Mouse (Mus musculus) WW6 (cell line): ENCODE measurements around the gene Yjefn3.
A peak's percentile ranks its signal among the peaks of the same experiment; 100 is the strongest.

ENCODE experiments used
- DNase-seq: peaks from one replicate; pipeline ENCODE4 v3.0.0-alpha.2; 2013; ENCODE audit warnings: low read depth, low spot score

The Yjefn3 gene

GRCm38 (mm10) chr8:69907106-69907505 lies 4.6 kb upstream of the Yjefn3 start:
- DNase-seq, result no peak

- DNase-seq, result no peak
Observed at GRCm38 (mm10) chr8:69906260-69906659, 3.7 kb upstream of the Yjefn3 start.

DNA sequence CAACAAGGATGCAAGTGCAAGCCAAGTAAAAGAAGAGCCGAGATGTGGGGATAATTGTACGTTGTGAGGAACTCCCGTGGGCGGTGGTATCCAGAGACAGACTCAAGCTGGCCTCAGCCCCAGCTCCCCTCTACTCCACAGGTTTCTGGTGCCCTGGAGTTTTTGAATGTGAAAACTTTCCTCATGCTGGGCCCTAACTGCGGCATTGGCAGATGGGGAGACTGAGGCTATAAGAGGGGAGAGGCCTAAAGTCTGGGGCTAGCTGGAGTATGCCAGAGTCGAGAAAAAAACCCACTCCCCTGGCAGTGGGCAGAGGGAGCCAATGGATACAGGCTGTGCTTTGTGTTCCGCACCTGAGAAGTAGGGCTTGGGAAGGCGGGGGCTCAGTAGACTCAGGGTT lies 1.6 kb upstream of the Yjefn3 start:
- DNase-seq, result no peak

- peak; percentile 100 for DNase-seq
Observed at GRCm38 (mm10) chr8:69903063-69903542, 591 bp upstream of the Yjefn3 start.

DNA sequence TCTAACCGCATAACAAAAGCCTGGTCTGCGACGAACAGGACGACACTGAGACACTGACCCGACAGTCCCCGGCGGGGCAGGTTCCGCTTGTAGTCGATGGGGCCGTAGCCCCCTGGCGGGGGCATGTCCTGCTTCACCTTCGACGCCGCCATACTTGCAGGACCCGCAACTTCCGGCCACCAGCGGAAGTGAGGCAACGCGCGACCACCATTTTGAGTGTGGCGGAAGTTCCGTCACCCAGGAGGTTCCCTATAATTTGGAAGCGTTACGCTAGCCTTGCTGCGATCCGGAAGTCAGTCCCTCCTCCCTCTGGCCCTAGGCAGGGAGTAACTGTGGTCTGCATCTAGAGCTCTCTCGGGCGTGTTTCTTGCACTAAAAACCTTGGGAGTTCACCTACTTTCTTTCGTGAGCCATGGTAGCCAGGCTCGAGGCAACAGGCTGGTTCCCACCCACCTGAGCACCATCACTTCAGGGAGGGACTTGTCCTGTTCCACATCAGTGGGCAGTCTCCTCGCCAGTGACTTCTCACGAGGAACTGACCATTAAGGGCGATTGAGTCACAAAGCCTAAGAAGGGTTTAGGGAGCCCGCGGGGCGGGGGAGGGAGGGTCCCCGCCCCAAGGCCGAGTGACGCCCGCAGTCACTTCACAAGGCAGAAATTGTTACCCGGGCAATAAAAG lies 889 bp downstream of the Yjefn3 start:
- DNase-seq, result peak; percentile 99

DNA sequence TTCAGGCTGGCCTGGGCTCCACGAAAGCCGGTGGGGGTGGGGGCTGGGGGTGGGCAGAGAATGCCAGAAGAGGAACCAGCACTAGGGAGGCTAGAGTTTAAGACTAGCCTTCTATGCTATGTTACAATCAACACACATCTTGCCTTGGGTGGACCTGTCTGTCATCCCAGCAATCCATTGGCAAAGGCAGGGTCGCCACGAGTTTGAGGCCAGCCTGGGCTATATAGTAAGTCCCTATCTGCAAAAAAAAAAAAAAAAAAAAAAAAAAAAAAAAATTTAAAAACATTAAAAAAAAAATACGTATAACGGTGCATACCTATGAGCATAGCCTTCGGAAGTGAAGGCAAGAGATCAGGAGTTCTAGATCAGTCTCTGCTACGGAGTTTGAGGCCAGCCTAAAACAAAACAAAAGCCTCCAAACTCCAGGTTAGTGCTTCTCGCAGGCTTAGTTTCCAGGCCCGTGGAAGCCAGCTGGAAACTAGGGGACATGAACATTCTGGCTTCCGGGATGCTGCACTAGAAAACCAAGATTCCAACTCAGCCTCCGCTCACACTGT lies 1.5 kb downstream of the Yjefn3 start:
- no peak for DNase-seq

- DNase-seq, result no peak
Observed at GRCm38 (mm10) chr8:69899876-69900275, 2.6 kb downstream of the Yjefn3 start.

DNA sequence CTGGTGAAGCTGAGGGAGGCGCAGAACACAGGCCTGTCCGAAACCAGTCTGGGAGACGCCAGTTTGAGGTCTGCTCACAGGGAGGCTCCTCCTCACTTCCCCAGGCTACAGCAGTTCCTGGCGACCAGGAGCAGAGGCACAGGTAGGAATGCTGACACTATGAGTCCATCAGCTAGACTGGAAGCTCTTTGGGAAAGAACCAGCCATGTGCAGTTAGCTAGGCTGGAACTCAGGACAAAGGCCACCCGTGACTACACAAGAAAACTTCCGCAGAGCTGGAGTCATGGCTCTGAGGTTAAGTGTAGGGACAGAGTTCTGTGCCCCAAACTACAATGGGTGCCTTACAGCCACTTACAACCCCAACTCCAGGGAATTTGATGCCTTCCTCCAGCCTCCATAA lies 4.7 kb downstream of the Yjefn3 start:
- no peak for DNase-seq

GRCm38 (mm10) chr8:69895772-69896451 lies 6.6 kb downstream of the Yjefn3 start:
- DNase-seq, result no peak

- DNase-seq, result no peak
Observed at GRCm38 (mm10) chr8:69894836-69895332, 7.6 kb downstream of the Yjefn3 start.

GRCm38 (mm10) chr8:69893863-69894262 lies 8.6 kb downstream of the Yjefn3 start:
- no peak for DNase-seq

GRCm38 (mm10) chr8:69890813-69891241 lies 11.7 kb downstream of the Yjefn3 start:
- DNase-seq, result no peak

GRCm38 (mm10) chr8:69888902-69889301 lies 13.6 kb downstream of the Yjefn3 start:
- DNase-seq, result no peak

DNA sequence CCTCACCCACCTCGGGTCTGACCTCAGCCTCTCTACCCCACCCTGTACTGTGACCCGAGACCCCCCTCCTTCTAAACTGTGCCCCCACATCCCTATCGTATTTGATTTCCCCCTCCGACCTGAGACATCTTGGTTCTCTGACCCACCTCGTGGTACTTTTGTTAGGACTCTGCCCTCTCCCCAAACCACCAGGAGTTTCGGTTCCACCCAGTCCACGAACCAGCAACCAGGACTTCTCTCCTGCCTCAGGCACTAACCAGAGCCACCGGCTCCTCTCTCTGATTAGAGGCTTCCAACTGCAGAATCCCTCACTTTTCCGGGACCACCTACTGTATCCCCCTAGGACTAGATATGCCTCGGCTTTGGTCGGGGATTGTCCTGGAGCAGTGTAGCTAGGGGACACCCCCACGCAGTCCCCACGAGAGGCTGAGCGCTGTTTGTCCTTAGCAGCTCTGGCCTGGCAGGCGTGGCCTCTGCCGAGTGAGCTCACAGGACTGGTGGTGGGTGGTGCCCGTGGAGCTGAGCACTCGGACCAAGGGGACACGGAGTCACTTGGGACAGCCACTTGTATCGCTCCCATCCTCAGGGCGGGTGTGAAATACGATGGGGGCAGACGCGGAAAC lies 14.2 kb downstream of the Yjefn3 start:
- no peak for DNase-seq

DNA sequence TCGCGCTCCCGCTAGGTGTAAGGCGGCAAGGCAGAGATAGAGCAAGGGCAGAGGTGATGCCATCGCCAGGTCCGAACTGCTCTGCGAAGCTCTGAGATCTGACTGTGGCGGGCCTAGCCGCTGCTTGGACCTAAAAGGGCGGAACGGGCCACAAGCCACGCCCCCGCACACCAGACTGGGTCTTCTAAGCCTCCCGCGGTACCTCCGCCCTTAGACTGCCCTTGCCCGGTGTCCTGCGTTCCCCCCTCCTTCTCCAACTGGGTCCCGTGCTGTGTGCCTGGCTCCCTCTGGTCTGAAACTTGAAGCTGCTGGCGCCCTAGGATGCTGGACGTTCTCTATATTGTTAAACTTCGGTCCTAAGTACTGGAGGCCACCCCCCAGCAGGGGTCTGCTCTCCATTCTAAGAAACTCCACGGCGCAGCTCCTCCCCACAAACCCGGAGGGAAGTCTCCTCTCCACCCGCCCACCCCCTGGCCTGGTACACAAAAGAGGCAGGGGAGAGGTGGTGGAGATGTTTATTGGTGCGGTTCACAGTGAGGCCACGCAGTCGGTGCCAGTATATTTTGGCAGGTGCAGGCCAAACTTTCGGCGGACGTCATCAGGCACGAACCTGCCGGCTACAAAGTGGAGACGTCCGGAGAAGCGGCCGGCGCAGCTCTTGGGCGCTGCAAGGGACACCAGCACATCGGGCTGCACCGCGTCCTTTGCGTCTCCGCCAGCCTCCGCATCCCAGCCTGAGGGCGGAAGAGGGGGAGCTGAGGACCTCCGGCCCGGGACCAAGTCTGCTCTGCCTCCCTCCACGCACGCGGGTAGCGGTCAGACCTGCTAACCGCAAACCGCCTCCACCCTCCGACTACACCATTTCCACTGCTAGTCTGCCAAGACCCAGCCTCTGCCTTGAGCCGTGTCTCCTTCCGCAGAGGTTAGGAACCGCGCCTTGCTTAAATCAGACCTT lies 14.9 kb downstream of the Yjefn3 start, which contains the start of gene Cilp2:
Gene Cilp2, minus strand, starts transcription at position 399 of the 955 bp plus-strand sequence.
- DNase-seq, result no peak

- DNase-seq, result no peak
Observed at GRCm38 (mm10) chr8:69884141-69884540, 18.4 kb downstream of the Yjefn3 start.

DNA sequence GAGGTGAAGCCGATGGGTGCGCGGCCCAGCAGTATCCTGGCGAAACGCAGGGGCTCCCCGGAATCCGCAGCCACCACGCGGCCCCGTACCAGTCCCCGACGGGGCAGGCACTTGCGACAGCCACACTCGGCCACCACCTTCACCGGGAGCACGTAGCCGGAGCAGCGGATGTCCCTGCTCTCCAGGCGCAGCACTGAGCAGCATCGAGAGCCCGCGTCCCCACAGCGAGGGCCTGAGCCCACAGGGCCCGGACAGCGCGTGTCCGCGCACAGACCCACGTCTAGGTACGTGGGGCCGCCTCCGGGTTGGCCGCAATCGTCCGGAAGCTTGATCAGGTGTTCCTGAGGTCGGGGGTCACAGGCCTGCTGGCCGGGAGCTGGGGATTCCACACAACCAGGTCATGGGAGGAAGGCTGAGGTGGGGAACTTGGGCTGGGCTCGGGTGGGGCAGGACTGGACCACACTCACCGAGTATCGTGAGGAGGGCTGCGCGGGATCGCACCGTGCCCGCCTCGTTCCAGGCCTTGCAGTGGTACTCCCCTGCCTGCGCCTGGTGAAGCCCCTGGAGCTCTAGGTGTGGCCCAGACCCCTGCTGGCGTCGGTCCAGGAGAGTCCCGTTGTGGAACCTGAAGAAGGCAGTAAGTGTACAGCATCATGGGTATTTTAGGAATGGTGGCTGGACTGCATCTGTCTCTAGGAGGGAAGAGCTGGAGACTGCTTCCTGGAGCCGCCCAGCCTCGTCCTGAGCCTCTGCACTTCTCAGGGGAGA lies 19.5 kb downstream of the Yjefn3 start:
- no peak for DNase-seq

DNA sequence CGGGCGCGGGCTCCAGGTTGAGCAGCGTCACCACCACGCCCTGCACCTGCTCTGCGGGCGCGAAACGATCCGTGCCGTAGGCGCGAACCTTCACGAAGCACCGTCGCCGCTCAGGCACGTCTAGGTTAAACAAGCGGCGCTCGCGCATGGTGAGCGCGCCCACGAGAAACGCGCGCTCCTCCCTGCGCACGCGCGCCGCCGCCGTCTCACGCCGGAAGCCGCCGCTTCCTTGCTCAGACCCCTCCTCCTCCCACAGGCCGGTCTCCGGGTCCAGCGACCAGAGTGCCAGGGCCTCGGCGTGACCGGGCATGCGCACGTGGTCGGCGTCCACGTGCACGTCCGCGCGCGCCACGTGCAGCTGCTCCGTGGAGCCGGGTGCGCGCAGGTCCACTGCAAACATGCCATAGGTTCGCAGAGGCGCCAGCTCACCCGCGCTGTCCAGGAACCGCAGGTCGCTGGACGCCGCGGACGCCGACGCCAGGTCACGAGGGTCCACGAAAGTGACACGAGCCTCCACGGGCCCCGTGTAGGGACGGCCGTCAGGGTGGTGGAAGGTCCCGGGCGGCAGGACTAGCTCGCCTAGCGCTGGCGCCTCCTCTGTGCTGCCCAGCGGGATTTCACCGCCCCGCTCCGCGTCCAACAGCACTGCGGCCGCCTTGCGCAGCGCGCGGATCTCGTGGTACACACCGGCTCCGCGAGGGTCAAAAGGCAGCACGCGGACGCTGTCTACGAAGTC lies 20.3 kb downstream of the Yjefn3 start:
- no peak for DNase-seq

- no peak for DNase-seq
Observed at GRCm38 (mm10) chr8:69881261-69881865, 21.1 kb downstream of the Yjefn3 start.
